Mouse (Mus musculus) T-cell, adult 2 months (primary cell): ENCODE measurements around the gene Xdh.
"Not testable (repeated sequence)": the region's sequence is repeated elsewhere in the genome, so short reads cannot be mapped to it uniquely, and the experiment has no call there.

Experiments
- DNase-seq: peaks from one replicate; pipeline ENCODE4 v3.0.0; 2022; ENCODE audit warnings: low spot score

Gene Xdh

DNA sequence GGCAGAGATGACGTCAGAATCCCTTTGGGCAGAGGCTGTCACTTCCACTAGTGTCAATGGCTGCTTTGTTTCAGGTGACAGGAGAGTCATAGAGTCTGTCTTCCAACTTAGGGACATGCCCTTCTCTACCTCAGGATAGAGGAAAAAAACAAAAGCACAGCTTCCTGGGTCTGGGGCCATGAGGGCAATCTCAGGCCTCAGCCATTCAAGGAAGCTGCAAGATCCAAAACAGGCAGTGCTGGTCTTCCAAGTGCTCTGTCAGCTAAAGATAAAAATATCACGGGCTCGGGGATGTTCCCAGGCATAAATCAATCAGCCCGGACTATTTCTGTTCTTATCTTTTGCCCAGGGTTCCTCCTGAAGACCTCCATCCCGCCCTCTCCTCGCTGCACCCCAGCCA, 68.7 kb downstream of the Xdh start:
- no peak for DNase-seq

DNA sequence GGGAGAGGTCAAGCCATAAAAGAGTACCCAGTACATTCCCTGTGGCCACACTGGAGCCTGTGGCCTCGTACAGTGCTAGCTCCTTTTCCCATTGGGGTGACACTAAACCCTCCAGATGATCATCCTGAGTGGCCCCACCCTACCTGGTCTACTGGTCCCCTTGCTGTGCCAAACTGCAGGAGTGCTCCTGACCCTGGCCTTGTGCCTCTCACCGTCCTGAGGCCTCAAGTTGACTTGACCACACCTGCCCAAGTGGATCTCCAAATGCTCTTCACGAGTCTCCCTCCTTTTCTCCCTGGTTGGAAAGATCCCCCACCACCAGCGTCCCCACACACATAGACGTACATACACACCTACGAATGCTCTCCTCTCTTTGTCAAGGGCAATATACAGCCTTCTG, 69.7 kb downstream of the Xdh start:
- no peak for DNase-seq

DNA sequence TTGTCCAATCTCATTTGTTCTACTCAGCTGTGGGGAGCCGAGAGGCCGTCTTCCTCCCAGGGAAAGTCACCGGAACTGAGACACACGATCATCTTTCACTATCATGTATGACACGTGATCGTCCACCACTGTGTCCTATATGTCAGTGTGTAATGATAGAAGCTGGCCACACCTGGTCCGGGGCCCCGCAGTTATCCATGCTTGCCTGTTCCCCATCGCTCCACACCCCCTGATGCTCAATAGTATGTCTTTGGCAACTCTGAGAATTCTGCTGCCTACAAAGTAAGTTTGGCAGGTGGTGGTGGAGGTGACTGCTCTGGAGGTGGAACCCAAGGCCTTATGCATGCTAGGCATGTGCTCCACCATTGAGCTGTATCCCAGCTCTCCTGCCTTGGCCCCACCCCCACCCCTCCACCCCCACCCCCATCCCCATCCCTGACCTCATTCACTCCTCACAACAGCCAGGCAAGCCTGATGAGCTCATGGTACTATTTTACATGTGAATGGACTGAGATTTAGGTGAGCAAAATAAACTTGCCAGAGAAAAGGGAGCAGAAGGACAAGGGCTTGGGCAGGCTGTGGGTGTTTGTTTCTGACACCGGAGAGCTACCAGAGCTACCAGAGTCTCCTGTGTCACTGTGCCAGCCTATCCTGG, 70.6 kb downstream of the Xdh start:
- DNase-seq: no peak

DNA sequence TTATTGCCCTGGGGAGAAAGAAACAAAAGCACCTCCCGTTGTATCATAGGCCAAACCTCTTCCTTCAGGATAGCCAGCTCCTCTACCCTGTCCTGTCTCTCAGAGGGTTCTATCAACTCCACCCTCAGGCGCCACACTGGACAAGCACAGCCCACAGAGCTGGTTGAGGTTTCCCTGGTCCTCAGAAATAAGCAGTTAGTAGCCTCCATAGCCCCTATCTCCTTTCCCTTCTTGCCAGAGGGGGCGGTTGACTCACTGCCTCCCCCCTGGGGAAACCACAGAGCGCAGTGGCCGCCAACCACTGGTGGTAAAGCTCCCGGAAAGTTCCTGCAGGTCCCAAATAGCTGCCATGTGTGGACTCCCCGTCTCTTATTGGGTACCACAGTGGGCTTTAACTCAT, 74.3 kb downstream of the Xdh start:
- no peak for DNase-seq

DNA sequence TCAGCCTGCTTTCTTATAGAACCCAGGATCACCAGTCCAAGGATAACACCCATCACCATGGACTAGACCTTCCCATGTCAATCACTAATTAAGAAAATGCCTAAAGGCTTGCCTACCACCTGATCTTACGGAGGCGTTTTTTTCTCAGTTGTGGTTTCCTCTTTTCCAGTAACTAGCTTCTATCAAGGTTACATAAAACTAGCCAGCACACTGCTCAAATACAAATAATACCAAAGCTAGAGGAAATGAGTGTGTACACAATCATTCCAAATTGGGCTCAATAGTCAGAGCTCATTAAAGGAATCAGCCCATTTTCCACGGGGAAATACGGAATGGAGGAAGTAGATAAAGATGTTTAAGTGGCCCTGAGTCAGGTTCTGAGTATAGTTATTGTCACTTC, 74.7 kb downstream of the Xdh start:
- DNase-seq: no peak

DNA sequence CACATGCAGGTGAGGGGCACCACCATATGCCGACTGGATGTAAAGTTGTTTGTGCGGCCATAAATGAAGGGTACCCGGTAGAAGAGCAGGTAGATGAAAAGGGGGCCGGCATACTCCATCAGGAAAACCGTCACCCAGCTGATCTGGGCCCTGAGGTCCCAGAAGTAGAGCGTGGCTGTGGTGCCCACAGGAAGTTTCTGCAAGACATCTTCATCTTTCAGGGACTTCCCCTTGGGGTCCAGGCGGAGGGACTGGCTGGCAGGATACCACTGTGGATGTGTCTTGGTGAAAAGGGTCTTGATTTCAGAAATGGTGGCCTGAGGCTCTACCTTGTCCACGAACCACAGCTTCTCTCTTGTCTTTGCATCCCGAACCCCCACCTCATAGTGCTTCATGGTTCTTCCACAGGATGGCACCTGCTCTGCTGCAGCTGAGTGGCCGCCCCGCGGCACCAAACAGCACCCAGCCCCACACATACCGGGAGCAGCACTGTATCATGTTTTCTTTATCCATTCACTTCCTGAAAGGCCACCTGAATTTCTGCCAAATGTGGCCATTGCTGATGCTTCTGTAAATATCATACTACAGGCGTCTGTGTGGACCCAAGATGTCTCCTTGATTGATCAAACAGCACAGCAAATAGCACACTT, 78.9 kb downstream of the Xdh start:
- peak; percentile 51 for DNase-seq

DNA sequence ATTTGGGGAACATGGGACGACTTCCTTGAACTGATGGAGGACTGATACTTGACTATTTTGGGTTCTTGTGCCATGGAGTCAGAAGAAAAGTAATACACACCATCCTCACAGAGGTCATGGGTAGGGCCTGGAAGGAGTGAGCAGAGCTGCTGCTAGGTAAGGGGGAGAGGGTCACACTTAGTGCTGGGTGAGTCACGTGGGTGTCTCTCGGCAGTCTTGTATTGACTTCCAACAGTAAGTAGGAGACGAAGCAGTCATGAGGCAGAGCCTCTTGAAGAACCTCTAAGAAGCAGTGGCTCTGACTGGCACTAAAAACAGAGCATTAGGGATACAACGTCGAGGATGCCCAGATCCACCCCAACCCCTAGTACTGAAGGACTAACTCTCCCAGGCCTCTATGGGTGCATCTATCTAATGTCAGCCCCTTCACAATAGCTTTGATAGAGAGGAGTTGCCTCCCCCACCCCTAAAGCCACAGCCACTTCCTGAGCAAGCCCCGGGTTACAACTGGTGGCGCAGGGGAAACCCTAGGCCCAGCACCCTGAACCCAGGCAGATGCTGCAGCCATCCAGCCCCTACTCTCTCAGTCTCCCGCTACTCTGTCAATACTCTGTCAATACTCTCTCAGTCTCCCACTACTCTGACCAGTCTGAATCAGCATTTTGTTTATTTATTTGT, 80.8 kb downstream of the Xdh start:
- peak; percentile 80 for DNase-seq

DNA sequence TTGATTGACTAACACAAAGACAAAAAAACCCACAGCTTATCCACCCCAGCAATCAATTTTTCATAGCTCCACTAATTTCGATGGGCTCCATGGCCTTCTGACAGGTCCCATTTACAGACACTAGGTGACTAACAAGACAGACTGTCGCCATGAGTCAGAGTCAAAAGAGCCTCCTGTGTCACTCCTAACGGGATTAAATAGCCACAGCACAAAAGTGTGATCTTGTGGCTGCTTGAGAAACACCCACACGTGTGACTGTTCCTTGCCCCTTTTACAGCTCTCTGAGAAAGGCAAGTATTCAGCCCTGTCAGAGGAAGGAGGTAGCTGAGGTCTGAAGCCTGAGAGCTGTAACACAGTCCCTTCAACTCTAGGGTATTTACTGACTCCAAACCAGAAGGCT, 96.3 kb downstream of the Xdh start:
- DNase-seq: no peak

DNA sequence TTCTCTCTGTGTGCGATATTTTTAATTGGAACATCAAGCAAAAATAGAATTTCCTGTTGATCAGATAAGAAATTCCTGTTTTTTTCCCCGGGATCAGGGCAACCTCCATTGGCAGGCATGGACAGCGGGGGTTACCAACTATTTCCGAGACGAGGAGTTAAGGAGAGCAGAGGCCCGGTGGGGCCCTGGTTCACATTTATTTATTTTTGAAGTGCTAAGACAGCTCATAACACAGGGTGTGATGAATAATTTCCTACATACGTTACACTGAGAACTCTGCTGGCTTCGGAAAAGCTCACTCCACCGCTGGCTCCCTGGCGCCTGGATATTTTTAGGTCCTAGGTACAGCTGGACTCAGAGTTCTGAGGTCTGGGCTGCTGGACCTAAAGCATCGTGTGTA, 97.0 kb downstream of the Xdh start:
- DNase-seq: no peak

DNA sequence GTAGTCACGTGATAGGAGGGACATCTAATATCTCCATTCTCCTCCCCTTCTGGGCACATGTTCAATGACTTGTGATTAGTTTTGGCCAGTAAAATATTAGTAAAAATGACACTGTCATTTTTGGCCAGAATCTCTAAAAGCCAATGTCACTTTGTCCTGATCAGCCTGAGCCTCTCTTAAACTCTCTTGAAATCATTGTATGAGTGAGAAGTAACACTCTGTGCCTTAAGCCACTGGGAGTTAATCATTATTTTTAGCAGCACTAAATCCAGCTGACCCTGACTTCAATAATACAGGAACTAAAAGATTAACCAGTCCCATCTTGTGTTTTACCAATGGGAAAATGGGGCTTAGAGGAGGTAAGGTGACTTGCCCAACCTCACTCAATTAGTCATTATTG, 102.6 kb downstream of the Xdh start:
- no peak for DNase-seq

DNA sequence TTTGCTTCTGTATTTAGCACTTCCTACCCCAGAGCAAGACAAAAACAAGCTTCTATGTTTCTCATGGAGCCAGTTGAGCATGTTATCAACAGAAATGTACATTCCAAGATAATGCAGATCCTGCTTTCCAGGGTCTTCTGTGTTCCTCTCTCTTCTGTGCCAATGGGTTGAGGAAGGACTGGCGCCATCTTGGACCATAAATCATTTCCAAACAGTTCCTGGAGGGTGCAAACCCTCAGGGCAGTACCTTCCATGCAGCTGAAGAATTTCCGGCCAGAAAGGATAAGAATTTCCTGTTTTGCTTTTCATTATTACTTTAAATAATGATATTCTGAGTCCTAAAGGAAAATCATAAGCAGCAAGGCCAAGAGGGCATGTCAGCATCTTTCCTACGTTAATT, 104.4 kb downstream of the Xdh start:
- no peak for DNase-seq

DNA sequence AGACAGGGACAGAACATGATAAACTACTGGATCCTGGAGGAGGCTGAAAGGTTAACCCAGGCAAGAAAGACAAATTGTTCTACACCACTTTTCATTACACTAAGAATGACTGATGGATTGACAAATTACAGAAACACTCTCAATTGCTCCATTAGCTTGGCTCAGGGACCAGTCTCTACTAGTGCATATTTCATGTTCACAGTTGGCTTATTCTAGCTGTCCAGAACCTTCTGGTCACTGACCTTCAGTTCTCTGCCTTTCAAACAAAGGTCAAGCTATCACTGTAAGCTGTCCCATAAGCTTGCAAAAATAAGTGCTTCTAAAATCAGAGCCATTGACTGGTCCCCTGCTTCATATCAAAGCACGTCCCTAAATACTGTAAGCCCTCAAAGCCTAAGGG, 107.0 kb downstream of the Xdh start:
- DNase-seq: no peak

DNA sequence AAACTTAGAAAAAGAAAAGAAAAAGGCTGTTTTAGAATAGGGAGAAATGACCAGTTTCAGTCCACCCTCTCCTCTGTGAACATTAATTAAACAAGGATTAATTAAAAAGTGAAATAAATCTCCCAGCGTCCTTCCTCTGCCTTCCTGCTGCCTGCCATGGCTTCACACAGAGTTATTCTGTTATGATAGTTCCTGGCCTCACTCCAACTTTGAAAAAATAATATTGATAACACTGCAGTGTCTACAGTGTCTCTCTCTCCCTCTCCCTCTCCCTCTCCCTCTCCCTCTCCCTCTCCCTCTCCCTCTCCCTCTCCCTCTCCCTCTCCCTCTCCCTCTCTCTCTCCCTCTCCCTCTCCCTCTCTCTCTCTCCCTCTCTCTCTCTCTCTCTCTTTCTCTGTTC, 110.1 kb downstream of the Xdh start:
- DNase-seq: not testable (repeated sequence)

DNA sequence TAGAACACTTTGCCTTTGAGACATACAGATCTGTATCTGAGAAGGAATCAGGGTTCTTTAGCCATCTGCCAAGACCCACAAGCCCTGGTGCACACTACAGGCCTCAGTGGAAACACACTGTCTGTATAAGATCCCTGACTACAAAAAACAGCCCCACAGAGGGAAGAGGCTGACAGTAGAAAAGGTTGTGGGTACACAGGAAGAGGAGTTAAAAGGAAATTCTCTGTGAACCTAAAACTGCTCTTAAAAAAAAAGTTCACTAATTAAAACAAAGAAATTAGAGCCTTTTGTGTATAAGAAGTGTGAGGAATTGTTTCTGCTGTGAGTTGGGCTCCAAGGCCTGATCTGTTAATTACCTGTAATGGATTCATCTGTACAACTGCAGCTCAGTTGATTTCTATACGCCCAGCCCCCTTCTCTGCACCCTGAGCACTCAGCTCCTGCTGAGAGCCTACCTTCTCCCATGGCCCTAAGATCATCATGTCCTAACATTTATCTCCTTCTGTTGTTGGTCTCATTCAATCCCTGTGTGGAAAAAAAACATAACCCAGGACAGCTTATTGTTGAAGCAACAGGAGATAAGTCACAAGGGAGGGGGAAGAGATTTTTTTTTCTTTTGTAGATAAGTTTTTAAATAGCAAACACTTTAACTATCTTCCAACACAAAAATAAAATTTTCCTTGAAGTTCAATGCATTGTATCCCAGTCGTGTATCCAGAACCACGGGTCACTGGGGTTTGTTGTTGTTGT, 110.7 kb downstream of the Xdh start:
- DNase-seq: no peak

DNA sequence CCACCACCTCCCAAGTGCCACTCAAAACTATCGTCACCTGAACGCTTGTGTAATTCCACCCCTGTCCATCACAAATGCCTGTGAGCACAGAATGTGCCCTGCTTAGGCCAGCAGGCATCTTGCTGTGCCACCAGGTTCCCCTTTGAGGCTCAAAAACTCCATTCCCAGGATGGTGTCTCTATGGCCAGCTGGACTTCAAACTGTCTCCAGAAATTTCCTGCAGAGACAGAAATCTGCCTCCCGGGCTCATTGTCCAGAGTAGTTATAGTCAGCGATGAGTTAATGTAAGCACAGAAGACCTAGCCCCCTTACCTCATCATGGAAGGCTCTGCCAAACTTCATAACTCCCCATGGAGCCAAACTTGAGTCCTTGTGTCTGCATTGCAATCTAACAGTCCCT, 112.8 kb downstream of the Xdh start:
- DNase-seq: no peak

DNA sequence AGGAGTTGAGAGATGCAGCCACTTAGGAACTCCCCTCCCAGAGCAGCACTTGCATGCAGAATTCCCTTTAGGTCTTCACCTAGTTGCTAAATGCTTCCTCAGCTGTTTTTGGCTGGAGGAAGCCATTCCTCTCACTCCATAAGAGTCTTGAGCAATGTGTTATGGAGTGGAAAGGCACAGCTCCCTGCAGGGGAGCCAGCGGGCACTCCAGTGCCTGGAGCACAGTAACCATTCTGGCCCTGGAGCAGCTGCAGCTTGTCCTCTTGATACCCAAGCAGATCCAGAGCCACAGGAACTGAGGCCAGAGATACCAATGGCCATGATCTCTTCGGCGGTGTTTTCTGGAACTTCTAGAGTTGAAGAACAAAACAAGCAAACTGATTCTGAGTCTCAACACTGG, 113.4 kb downstream of the Xdh start:
- no peak for DNase-seq
